Mouse (Mus musculus) cerebral cortex, adult 2 months (tissue): ENCODE measurements around the gene Fam76a.

Source experiments
- WGBS: fragments of 180-500 bp; shearing (Covaris S2); methylation state at CpG from one replicate; pipeline ENCODE4 v1.1.7; 2018; 5-methylcytosine and 5-hydroxymethylcytosine counted together

The Fam76a gene

DNA sequence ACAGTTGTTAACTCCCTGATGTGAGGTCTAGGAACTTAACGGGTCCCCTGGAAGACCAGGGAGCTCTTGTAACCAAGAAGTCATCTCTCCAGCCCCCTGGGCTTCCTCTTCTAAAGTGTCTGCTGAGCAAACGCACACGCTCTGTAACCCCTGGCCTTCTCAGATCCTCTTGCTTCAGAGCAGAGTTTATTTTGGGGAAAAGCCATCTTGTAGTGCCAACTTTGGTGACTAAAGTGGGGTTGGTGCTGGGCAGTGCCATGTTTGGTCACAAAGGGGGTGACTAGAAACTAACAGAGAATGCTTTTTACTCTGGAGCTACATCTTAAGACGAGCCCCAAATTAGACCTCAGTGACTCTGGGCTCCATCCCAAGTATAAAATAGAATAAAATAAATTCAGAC, 22.4 kb upstream of the Fam76a start:
- WGBS: 78% methylated on average over 4 of the region's 4 CpGs

- WGBS: 81% methylated on average over 12 of the region's 12 CpGs
Measured at GRCm38 (mm10) chr4:132944106-132944505, 21.7 kb upstream of the Fam76a start.

- 73% methylated on average over 8 of the region's 8 CpGs for WGBS
Measured at GRCm38 (mm10) chr4:132943088-132943487, 20.7 kb upstream of the Fam76a start.

DNA sequence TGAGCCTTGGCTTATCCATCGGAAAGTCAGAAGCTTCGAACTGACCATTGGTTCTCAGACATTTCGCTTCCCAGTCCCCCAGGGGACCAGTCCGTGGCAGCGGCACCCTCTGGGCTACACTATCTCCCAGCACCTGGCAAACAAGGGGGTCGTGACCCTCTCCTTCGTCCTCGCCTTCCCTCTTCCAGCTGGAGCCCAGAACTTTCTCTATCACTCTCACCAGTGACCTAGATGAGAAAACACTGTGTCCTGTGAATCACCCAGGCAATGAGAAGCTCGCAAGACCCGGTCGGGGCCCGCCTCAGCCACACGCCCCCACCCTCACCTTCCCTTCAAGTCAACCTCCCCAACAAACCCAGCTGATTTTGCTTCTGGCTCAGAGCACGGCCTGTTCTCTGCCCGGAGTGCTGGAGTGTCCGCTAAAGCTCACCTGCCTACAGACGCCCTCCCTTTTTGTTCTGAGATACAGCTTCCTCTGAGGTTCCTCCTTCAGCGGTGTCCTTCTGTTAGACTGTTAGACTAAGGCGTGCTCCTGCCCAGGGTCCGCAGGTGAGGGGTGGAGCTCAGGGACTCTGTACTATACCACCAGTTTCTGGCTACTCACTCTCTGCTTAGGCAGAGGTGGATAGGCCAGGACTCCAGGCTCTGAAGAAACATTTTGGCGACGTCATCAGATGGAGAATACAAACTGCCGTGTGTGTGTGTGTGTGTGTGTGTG, 18.8 kb upstream of the Fam76a start:
- WGBS: 70% methylated on average over 23 of the region's 23 CpGs

DNA sequence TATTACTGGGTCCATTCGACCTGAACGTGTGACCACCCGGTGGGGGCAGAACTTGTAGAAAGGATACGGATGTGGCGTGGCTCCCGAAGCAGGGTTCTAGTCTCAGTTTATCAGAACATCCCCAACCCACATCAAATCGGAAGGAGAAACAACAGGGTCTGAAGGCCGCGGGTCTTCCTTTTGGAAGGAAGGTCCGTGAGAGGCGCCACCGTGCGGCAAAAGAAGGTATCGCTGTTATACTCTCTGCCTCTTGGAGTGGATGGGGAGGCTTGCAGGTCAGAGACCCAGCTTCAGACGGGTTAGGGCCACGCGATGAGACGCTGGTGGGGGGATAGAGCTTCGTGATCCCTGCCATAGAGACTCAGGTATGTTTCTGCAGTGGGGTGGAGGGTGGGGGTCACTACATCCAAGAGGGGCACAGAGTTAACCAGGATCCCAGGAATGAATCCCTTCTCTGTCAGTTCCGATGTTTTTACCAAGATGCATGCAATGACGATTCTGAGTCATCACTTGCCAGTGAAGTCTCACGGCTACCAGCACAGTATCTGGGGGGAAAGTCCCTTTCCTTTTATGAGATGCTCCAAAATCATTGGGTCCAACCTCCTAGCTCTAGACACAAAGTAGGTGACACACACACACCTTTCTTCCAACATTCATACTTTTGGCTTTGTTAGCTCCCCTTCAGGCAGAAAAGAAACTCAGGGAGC, 17.2 kb upstream of the Fam76a start:
- 30% methylated on average over 22 of the region's 22 CpGs for WGBS

DNA sequence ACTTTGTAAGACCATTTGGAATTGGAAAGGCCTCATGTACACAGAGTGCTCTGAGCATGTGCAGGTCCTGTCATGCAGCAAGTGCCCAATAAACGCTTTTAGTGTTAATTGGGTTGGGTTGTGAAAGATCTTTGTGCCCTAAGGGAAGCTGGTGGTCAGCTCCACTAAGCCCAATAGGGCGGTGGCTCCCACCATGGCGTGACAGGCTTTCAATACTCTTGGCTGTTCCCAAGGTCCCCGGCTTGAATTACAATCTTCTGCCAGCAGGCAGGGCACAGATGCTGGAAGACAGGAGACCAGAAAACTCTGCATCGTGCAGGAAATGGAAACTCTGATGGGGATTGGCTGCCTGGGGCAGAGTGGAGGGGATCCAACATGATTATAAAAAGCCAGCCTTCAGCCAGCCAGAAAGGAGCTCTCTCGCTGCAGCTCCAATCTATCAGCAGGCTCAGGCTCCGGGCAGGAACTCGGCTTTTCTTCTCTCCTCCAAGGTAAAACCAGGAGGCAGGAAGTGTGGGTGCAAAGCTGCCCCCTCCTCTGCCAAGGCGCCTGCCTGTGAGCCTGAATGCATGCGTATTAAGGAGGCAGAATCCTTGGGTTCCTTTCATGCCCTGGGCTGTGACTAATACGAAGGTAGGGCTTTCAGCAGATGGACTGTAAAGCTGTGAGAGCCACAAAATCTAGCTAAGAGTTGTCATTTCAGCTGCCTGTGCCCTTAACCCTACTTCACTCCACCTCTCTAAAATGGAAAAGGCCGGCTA, 16.0 kb upstream of the Fam76a start:
- 18% methylated on average over 12 of the region's 12 CpGs for WGBS

GRCm38 (mm10) chr4:132934639-132935038, 12.3 kb upstream of the Fam76a start:
- WGBS: 53% methylated on average over 7 of the region's 7 CpGs

DNA sequence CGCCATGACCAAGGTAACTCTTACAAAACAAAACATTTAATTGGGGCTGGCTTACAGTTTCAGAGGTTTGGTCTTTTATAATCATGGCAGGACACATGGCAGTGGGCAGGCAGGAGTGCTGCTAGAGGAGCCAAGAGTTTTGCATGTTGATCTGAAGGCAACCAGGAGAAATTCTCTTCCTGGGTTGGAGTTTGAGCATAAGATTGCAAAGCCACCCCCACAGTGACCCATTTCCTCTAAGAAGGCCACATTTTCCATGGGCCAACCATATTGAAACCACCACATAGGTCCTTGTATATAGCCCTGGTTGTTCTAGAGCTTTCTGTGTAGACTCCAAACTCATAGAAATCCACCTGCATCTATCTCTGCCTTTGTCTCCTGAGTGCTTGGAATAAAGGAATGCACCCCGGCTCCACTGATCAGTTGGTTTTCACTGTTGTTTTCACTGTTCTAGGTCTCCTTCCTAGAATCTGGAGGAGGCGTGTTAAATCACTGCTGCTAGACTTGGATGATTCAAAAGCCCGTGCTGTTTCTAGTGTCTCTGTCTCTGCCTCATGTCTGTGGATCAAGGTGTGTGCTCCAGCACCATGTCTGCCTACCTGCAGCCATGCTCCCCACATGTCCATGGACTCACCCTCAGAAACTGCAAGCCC, 10.5 kb upstream of the Fam76a start:
- 54% methylated on average over 4 of the region's 4 CpGs for WGBS

DNA sequence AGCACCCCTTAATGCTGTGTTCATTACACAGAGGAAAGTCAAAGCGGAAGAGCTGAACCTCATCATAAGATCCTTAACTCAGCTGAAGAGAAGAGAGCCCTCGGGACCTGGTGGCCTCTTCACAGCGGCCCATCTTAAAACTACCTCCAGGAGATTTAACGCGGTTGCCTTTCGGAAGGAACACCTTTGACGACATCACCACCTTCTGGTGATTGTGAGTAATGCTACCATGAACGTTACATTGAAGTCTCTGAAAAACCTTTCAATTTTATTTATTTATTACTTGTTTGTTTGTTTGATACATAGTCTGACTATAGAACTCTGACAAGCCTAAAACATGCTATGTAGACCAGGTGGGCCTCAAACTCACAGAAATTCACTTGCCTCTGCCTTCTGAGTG, 8.4 kb upstream of the Fam76a start:
- WGBS: 10% methylated on average over 8 of the region's 8 CpGs

DNA sequence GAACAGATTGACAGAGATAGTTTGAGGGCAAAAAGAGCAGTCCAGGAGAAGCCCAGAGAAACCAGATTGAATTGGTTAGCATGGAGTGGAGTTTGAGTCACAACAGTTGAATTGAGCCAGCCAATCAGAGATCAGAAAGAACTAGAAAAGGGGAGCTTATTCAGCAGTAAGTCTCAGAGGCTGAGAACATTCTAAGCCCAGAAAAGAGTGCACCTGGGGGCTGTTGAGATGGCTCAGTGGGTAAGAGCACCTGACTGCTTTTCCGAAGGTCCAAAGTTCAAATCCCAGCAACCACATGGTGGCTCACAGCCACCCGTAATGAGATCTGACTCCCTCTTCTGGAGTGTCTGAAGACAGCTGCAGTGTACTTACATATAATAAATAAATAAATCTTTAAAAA, 4.2 kb upstream of the Fam76a start:
- WGBS: 68% methylated on average over 2 of the region's 2 CpGs

DNA sequence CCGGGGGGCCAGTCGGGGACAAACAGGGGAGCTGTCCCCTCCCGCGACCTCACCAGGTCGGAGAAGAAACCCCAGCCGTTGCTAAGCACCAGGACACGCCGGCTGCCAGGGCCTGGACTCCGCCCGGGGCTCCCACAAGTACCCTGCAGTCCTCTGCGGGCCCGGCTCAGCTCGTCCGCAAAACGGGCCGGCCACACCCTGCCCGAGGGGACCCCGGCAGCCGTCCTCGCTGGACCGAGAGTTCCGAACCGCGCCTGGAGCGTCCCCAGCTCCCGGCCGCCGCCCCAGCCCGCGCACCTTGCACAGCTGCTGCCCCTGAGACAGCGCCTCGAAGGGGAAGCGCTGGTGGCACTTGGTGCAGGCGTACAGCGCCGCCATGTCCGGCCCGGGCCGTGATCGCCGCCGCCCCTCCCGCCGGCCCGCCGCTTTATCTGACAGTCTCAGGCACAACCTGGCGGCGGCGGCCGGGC, 262 bp downstream of the Fam76a start:
- WGBS: under 1% methylated on average over 49 of the region's 50 CpGs

- WGBS: 25% methylated on average over 12 of the region's 12 CpGs
Measured at GRCm38 (mm10) chr4:132921488-132921887, 870 bp downstream of the Fam76a start.

GRCm38 (mm10) chr4:132920171-132920570, 2.2 kb downstream of the Fam76a start:
- WGBS: 91% methylated on average over 4 of the region's 4 CpGs

- 71% methylated on average over 6 of the region's 6 CpGs for WGBS
Measured at GRCm38 (mm10) chr4:132918493-132918892, 3.9 kb downstream of the Fam76a start.

DNA sequence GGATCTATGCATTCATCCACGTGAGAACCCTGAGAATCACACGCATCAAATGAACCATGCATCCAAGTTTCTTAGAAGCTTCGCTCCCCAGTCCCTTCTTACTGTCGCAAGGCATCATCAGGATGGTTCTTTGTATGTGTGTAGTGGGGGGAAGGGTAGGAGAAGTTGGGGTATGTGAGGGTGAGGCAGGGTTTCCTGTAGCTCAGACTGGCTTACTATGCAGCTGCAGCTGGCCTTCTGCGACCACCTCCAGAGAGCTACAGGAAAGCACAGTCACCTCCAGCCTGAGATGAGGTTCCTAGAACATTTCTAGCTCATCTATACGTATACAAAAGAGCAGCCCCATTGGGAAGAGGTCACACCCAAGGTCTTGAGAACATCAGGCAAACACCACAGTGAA, 10.2 kb downstream of the Fam76a start:
- 84% methylated on average over 6 of the region's 6 CpGs for WGBS

DNA sequence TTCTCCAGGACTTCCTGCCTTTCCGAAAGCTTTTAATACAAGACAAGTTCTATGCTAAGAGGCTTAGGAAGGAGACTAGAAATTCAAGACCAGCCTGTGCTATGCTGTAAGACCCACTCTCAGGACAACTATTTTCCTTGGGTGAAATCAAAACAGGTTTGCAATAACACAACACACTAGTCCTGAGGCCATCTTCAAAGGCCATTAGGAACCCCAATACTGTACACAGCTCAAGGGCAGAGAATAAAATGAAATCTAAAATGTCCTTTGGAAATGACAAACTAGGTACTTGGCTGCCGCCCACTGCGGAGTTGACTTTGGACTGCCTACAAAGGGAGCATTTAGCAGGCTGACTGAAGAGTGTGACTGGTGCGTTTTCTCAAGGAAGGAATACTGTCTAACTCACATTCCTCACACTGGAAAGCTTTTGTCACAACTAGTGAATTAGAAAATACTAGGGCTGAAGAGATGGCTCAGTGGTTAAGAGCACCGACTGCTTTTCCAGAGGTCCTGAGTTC, 16.5 kb downstream of the Fam76a start:
- WGBS: 57% methylated on average over 5 of the region's 5 CpGs

DNA sequence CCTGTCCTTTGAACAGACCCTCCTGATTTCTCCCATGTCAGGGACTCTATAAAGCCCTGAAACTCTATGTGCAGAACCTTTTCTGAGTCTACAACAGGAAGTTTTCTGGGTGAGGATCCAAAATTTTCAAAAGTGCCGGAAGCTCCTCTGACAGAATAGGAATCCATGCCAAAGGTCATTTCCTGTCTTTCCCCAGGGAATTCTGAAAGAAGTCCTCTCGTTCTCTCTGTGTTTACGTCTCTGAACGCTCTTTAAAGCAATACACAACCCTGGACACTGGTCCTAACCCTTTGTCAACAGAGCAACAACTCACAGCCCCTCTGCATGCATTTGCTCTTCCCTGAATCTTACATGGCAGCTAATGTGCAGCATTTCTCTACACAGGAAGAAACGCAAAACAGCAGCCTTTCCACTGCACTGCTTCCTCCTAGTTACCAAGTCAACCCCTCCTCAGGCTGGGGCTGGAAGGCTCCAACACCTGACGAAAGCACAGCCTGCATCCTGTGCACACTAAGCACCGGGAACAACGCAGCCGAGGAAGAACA, 17.5 kb downstream of the Fam76a start:
- WGBS: 74% methylated on average over 9 of the region's 9 CpGs

DNA sequence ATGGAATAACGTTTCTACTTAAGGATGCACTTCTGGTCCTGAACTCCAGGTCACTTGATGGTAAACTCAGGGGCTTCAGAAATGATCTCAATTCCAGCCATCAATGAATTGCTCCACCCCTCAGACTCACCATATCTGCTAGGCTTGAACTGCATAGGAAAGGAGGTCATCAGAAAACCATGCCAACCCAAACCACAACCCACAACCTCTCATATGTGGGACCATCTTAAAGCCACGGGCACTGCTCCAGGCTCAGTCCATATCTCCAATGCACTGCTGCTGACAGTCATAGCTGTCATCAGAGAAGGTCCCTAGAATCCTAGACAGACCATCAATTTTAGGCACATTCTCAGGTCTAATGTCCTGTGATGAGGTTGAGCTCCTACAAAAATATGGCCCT, 18.3 kb downstream of the Fam76a start:
- WGBS: 78% methylated on average over 2 of the region's 2 CpGs

DNA sequence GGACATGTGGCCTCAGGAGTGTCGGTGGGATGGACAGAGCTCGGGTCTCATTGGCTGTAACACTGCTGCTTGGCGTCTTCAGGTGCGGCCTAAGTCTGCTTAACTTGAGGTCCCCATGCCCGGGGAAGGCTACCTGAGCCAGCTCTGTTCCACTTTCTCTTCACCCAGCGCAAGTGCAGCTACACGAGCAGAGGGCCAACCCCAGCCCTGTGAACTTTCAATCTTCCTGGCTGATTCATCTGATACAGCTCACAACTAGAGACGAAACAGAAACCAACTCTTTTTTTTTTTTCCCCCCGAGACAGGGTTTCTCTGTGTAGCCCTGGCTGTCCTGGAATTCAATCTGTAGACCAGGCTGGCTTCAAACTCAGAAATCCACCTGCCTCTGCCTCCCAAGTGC, 24.2 kb downstream of the Fam76a start:
- WGBS: 90% methylated on average over 9 of the region's 9 CpGs

DNA sequence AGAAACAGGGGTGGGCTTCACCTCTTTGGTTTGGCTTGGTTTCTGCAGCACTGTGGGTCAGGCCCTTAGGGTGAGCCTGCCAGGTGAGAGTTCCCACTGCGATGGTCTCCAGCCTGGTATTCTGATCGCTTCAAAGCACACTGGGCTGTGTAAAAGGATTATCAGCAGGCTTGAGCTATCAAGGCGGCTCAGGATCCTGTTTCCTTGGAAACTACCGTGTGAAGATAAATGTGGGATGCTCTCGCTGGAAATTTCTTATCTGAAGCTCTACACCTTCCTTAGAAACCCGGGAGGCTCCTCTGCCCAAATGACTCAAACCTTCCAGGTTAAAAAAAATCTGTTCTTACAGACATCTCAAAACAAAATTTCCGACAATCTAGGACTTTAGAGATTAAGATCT, 28.0 kb downstream of the Fam76a start:
- 18% methylated on average over 7 of the region's 7 CpGs for WGBS

GRCm38 (mm10) chr4:132884844-132885374, 37.4 kb downstream of the Fam76a start:
- 5% methylated on average over 9 of the region's 9 CpGs for WGBS
